8 mouse cellular contexts compared by ENCODE assay signal in genomic region chrX:20819204-20819628, GRCm38 (mm10). TPM values are rescaled to one million over a fixed set of nuclear protein-coding genes. Genes with fewer than 3 reads are reported as not detected.
DNase-seq lines count a peak whose midpoint lies in the region; ATAC-seq and TF ChIP-seq lines count a peak whose summit lies in the region.

No protein-coding gene starts in this region.

- peak overlapping the region; percentile 74 for H3K4me2 ChIP-seq in CH12.LX (ENCODE audit: insufficient read depth, low read depth, poor library complexity, severe bottlenecking)
- peak overlapping the region; percentile 83 for H3K4me2 ChIP-seq in heart, embryonic 15.5 days
- H3K4me2 ChIP-seq in liver, embryonic 16.5 days (ENCODE audit: low read depth, low read length) = peak overlapping the region; percentile 60
- H3K4me2 ChIP-seq in neural tube, embryonic 12.5 days (replicated peaks) = peak overlapping the region; percentile 50
- peak overlapping the region; percentile 55 for H3K4me2 ChIP-seq in stomach, postnatal 0 days (replicated peaks; ENCODE audit: low read depth)

- dilution Hi-C loops in CH12.LX (cut with MboI; ENCODE audit: extremely low pct_ligation_motif_present, extremely low pct_unique_long_range_greater_than_20kb, low sequenced_read_pairs) = no loop called here

- H3K27me3 ChIP-seq in CH12.LX (replicated peaks) = no peaks in the 10 kb centered on the region
- H3K27me3 ChIP-seq in forebrain, embryonic 10.5 days (ENCODE audit: poor library complexity, severe bottlenecking) = no peaks in the 10 kb centered on the region
- no peaks in the 10 kb centered on the region for H3K27me3 ChIP-seq in heart, embryonic 15.5 days
- no peaks in the 10 kb centered on the region for H3K27me3 ChIP-seq in liver, embryonic 16.5 days (ENCODE audit: control insufficient read depth, insufficient read depth, low read depth, low read length)
- H3K27me3 ChIP-seq in neural tube, embryonic 12.5 days (replicated peaks) = no peaks in the 10 kb centered on the region
- H3K27me3 ChIP-seq in stomach, postnatal 0 days (ENCODE audit: control insufficient read depth, insufficient read depth, low read length) = no peaks in the 10 kb centered on the region

- peak; percentile 43; the same call in 1 of the 2 replicates for TF ChIP-seq POLR2A in CH12.LX (IDR thresholded peaks at IDR 0.05; ENCODE audit: low read depth, low read length)

- TF ChIP-seq CTCF in CH12.LX (conservative IDR thresholded peaks at IDR 0.05 in 1 of 2, IDR thresholded peaks at IDR 0.05 in 1 of 2; ENCODE audit: low read depth in 2 of 2, low read length in 2 of 2) = peak in 1 of 2 experiments; percentile 88; a peak in 2 of 4 replicates
- TF ChIP-seq CTCF in stomach, postnatal 0 days (IDR thresholded peaks at IDR 0.05; ENCODE audit: low read depth) = peak; percentile 88

- 0 out of 2 replicates have a peak, but pooled peaks have one; percentile 7 for TF ChIP-seq EP300 in CH12.LX (IDR thresholded peaks at IDR 0.05; ENCODE audit: low read length)
- TF ChIP-seq EP300 in stomach, postnatal 0 days (optimal IDR thresholded peaks at IDR 0.05) = no peak

- H3K4me1 ChIP-seq in CH12.LX (ENCODE audit: control insufficient read depth in 1 of 2, insufficient read depth in 2 of 2) = peaks cover 2 to 13% of the 10 kb centered on the region in 2 experiments; a peak in 2 of 4 replicates
- H3K4me1 ChIP-seq in forebrain, embryonic 10.5 days = peaks cover 9% of the 10 kb centered on the region
- peaks cover 5% of the 10 kb centered on the region; the same call in 1 of the 2 replicates for H3K4me1 ChIP-seq in heart, embryonic 15.5 days (replicated peaks)
- H3K4me1 ChIP-seq in liver, embryonic 16.5 days (ENCODE audit: control insufficient read depth, low read depth, low read length) = no peaks in the 10 kb centered on the region
- no peaks in the 10 kb centered on the region; the same call in 1 of the 2 replicates for H3K4me1 ChIP-seq in neural tube, embryonic 12.5 days
- H3K4me1 ChIP-seq in stomach, postnatal 0 days (replicated peaks; ENCODE audit: control insufficient read depth, insufficient read depth) = no peaks in the 10 kb centered on the region

- DNase-seq in CH12.LX (ENCODE audit: extremely low read depth) = peak; percentile 89
- DNase-seq in c-Kit-positive CD71-negative TER-119-negative erythroid progenitor cells, embryonic 14.5 days (ENCODE audit: low read depth) = peak; percentile 67
- DNase-seq in forebrain, embryonic 10.5 days (ENCODE audit: extremely low spot score, low spot score) = peak; percentile 45
- peak; percentile 84 to 87 for DNase-seq in kidney, postnatal 25 days
- DNase-seq in stomach, postnatal 0 days (ENCODE audit: low spot score) = peak; percentile 87

- peak; percentile 88 for TF ChIP-seq RAD21 in CH12.LX (IDR thresholded peaks at IDR 0.05; ENCODE audit: low read depth, low read length)

- H3K4me3 ChIP-seq in CH12.LX (replicated peaks in 1 of 3; ENCODE audit: low read depth in 2 of 3, low read length in 2 of 3, poor library complexity in 1 of 3) = peak overlapping the region; percentile 30 to 48 (median 38)
- peak overlapping the region; percentile 35 for H3K4me3 ChIP-seq in forebrain, embryonic 10.5 days
- H3K4me3 ChIP-seq in heart, embryonic 15.5 days = peak overlapping the region; percentile 50
- peak overlapping the region; percentile 45 for H3K4me3 ChIP-seq in liver, embryonic 16.5 days (ENCODE audit: low read depth, low read length)
- H3K4me3 ChIP-seq in neural tube, embryonic 12.5 days = no peak overlapping the region
- H3K4me3 ChIP-seq in stomach, postnatal 0 days (ENCODE audit: low read depth, low read length) = peak overlapping the region; percentile 30; the same call in 1 of the 2 replicates

- H3K27ac ChIP-seq in CH12.LX (ENCODE audit: insufficient read depth, low read depth) = peak overlapping the region; percentile 64
- H3K27ac ChIP-seq in forebrain, embryonic 10.5 days = peak overlapping the region; percentile 65
- peak overlapping the region; percentile 57 for H3K27ac ChIP-seq in heart, embryonic 15.5 days
- H3K27ac ChIP-seq in liver, embryonic 16.5 days (ENCODE audit: low read length) = no peak overlapping the region
- no peak overlapping the region for H3K27ac ChIP-seq in neural tube, embryonic 12.5 days
- H3K27ac ChIP-seq in stomach, postnatal 0 days (replicated peaks) = peak overlapping the region; percentile 58; the same call in 1 of the 2 replicates

- in situ Hi-C loops in CH12.LX (cut with MboI; ENCODE audit: low pct_ligation_motif_present, low pct_unique_long_range_greater_than_20kb, low sequenced_read_pairs) = no loop called here

- no peaks in the 10 kb centered on the region for H3K9me3 ChIP-seq in CH12.LX (replicated peaks; ENCODE audit: low read length)
- H3K9me3 ChIP-seq in forebrain, embryonic 10.5 days = no peaks in the 10 kb centered on the region
- H3K9me3 ChIP-seq in heart, embryonic 15.5 days (replicated peaks) = no peaks in the 10 kb centered on the region
- H3K9me3 ChIP-seq in liver, embryonic 16.5 days (replicated peaks; ENCODE audit: control insufficient read depth, low read length) = no peaks in the 10 kb centered on the region
- H3K9me3 ChIP-seq in neural tube, embryonic 12.5 days = no peaks in the 10 kb centered on the region
- H3K9me3 ChIP-seq in stomach, postnatal 0 days (ENCODE audit: control insufficient read depth, low read length) = no peaks in the 10 kb centered on the region

- 22% methylated on average over 19 of the region's 19 CpGs for WGBS in forebrain, embryonic 10.5 days
- 19% methylated on average over 19 of the region's 19 CpGs for WGBS in heart, embryonic 15.5 days
- 29% methylated on average over 18 of the region's 19 CpGs for WGBS in liver, embryonic 16.5 days (ENCODE audit: insufficient replicate concordance)
- WGBS in neural tube, embryonic 12.5 days = 22% methylated on average over 19 of the region's 19 CpGs
- 15% methylated on average over 19 of the region's 19 CpGs for WGBS in stomach, postnatal 0 days

- peak; percentile 88 for ATAC-seq in heart, embryonic 15.5 days (replicated peaks; ENCODE audit: insufficient number of reproducible peaks, insufficient read depth, low FRiP score, low read depth)
- peak; percentile 83 for ATAC-seq in liver, embryonic 16.5 days (ENCODE audit: low read depth)
- ATAC-seq in neural tube, embryonic 12.5 days (ENCODE audit: low FRiP score, low read depth) = peak; percentile 94
- ATAC-seq in stomach, postnatal 0 days (ENCODE audit: low FRiP score, low TSS enrichment) = peak; percentile 95

- peak overlapping the region; percentile 56 for H3K9ac ChIP-seq in CH12.LX (ENCODE audit: insufficient read depth, low read depth)
- H3K9ac ChIP-seq in heart, embryonic 15.5 days = peak overlapping the region; percentile 43
- no peak overlapping the region for H3K9ac ChIP-seq in liver, embryonic 16.5 days (ENCODE audit: low read depth, low read length)
- H3K9ac ChIP-seq in neural tube, embryonic 12.5 days = peak overlapping the region; percentile 26; the same call in 1 of the 2 replicates
- H3K9ac ChIP-seq in stomach, postnatal 0 days (ENCODE audit: low read length) = peak overlapping the region; percentile 51

- no peaks in the 10 kb centered on the region for H3K79me2 ChIP-seq in CH12.LX (replicated peaks; ENCODE audit: control insufficient read depth, extremely low read depth, insufficient read depth, poor library complexity, severe bottlenecking)

- no peaks in the 10 kb centered on the region for H3K36me3 ChIP-seq in CH12.LX (replicated peaks in 1 of 2; ENCODE audit: control insufficient read depth in 1 of 2, insufficient read depth in 1 of 2, low read length in 1 of 2)
- H3K36me3 ChIP-seq in forebrain, embryonic 10.5 days (replicated peaks) = peaks cover 3% of the 10 kb centered on the region; the same call in 1 of the 2 replicates
- H3K36me3 ChIP-seq in heart, embryonic 15.5 days = no peaks in the 10 kb centered on the region
- H3K36me3 ChIP-seq in liver, embryonic 16.5 days (ENCODE audit: control insufficient read depth, insufficient read depth) = no peaks in the 10 kb centered on the region
- H3K36me3 ChIP-seq in neural tube, embryonic 12.5 days = no peaks in the 10 kb centered on the region
- no peaks in the 10 kb centered on the region for H3K36me3 ChIP-seq in stomach, postnatal 0 days (ENCODE audit: control insufficient read depth, insufficient read depth, low read length)

TF ChIP-seq in CH12.LX, 34 proteins besides CTCF, POLR2A, EP300 and RAD21 (continues in another document):
- TF ChIP-seq NELFE (IDR thresholded peaks at IDR 0.05; ENCODE audit: low read depth, low read length) = peak; percentile 59
- TF ChIP-seq HCFC1 (IDR thresholded peaks at IDR 0.05; ENCODE audit: low read depth, low read length) = no peak; the same call in 1 of the 2 replicates
- no peak for TF ChIP-seq JUND (conservative IDR thresholded peaks at IDR 0.05; ENCODE audit: low read depth, low read length)
- TF ChIP-seq ZC3H11A (IDR thresholded peaks at IDR 0.05; ENCODE audit: low read depth, low read length) = peak; percentile 45
- peak; percentile 69 for TF ChIP-seq MAX (IDR thresholded peaks at IDR 0.05; ENCODE audit: low read length)
- TF ChIP-seq KAT2A (IDR thresholded peaks at IDR 0.05; ENCODE audit: insufficient replicate concordance, low read length) = 0 out of 2 replicates have a peak, but pooled peaks have one; percentile 12
- no peak for TF ChIP-seq JUN (IDR thresholded peaks at IDR 0.05; ENCODE audit: insufficient read depth, low read depth, low read length)
- TF ChIP-seq MAFK (IDR thresholded peaks at IDR 0.05; ENCODE audit: insufficient replicate concordance, low read length) = no peak

RNA-seq across cellular contexts. Expression of gene Araf, which starts 21.6 kb away (rescaled TPM):
- total RNA-seq in CH12.LX (2012; rRNA removed) (60.6 and 63.8 TPM in 2 replicates), CH12.LX (2014; rRNA removed) (52.8 and 55.9 TPM in 2 replicates)
- 72.2 and 79.7 TPM in 2 replicates for polyA plus RNA-seq in CH12.LX (2012; ENCODE audit: insufficient read length, low read depth)
- 91.9 and 96.6 TPM in 2 replicates for polyA plus RNA-seq in forebrain, embryonic 10.5 days (2016; fragmentation: Nextera tagmentation; extraction: Ambion mirVana)
- polyA plus RNA-seq in heart, embryonic 15.5 days (2015; fragmentation: Nextera tagmentation; extraction: Ambion mirVana) = 90.0 and 103 TPM in 2 replicates
- 40.7 and 42.1 TPM in 2 replicates for polyA plus RNA-seq in liver, embryonic 16.5 days (2015; fragmentation: Nextera tagmentation; extraction: Ambion mirVana)
- 172 and 181 TPM in 2 replicates for polyA plus RNA-seq in neural tube, embryonic 12.5 days (2016; fragmentation: Nextera tagmentation; extraction: Ambion mirVana)
- 55.4 and 61.7 TPM in 2 replicates for polyA plus RNA-seq in stomach, postnatal 0 days (2015; fragmentation: Nextera tagmentation; extraction: Ambion mirVana)

RNA-seq across cellular contexts. Expression of gene Timp1, which starts 50.8 kb away (rescaled TPM):
- 0.13 TPM in 1 of 2 replicates, not detected in the other for total RNA-seq in CH12.LX (2012; rRNA removed)
- total RNA-seq in CH12.LX (2014; rRNA removed) = not detected in 2 replicates
- polyA plus RNA-seq in CH12.LX (2012; ENCODE audit: insufficient read length, low read depth) = 0.36 and 0.49 TPM in 2 replicates
- 7.4 and 7.9 TPM in 2 replicates for polyA plus RNA-seq in forebrain, embryonic 10.5 days (2016; fragmentation: Nextera tagmentation; extraction: Ambion mirVana)
- polyA plus RNA-seq in heart, embryonic 15.5 days (2015; fragmentation: Nextera tagmentation; extraction: Ambion mirVana) = 25.2 and 25.6 TPM in 2 replicates
- polyA plus RNA-seq in liver, embryonic 16.5 days (2015; fragmentation: Nextera tagmentation; extraction: Ambion mirVana) = 1.7 and 2.4 TPM in 2 replicates
- polyA plus RNA-seq in neural tube, embryonic 12.5 days (2016; fragmentation: Nextera tagmentation; extraction: Ambion mirVana) = 6.1 and 7.8 TPM in 2 replicates
- polyA plus RNA-seq in stomach, postnatal 0 days (2015; fragmentation: Nextera tagmentation; extraction: Ambion mirVana) = 11.7 and 18.8 TPM in 2 replicates

Comparison
In these comparisons a context has a peak if more than half of its experiments do, and no peak if none do; other contexts are left out.
1. H3K27ac ChIP-seq: peak in CH12.LX (single experiment), forebrain, embryonic 10.5 days (single experiment), heart, embryonic 15.5 days (single experiment) and stomach, postnatal 0 days (single experiment); none in liver, embryonic 16.5 days (single experiment) and neural tube, embryonic 12.5 days (single experiment).
2. Peak in every context shown above with its lines, with median percentiles within 50 percentile points of each other: DNase-seq, H3K4me2 ChIP-seq and ATAC-seq.